Mouse (Mus musculus): Measurements from ENCODE around the gene Eci1. TPM values are rescaled to one million over a fixed set of nuclear protein-coding genes. Genes with fewer than 3 reads are reported as not detected.

The Eci1 gene
- polyA plus RNA-seq, 1 experiment from 2014 or later, result 70.0 TPM

DNA sequence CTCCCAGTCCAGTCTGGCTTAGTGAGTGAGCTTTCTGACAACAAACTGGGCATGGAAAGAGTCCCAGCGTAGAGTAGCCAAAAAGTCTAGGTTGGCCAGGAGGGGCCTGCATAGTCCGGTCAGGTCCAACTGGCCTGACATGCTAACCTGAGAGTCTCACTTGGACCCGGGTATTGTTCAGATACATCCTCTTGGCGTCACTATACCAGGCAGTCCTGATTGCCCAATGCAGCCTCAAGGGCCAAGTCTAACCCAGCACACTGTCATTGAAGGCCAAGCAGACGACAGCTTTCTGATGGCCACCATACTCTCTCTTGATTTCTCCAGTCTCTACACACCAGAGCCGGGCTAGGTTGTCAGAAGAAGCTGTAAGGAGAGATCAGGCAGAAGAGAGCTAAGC lies 49.1 kb downstream of the Eci1 start:
- Histone ChIP-seq H3K27me3 (no peaks in the 10 kb centered on the region), H3K4me1 (peaks cover 36% of the 10 kb centered on the region), H3K4me3 (replicated peaks) (no peak overlapping the region), H3K9me3 (replicated peaks) (no peaks in the 10 kb centered on the region), H3K4me2 (replicated peaks) (no peak overlapping the region), H3K27ac (replicated peaks) (no peak overlapping the region), H3K9ac (no peak overlapping the region), H3K36me3 (peaks cover 40% of the 10 kb centered on the region)
- no peak for ATAC-seq (ENCODE audit: insufficient number of reproducible peaks, low FRiP score, low TSS enrichment, low read depth)
- WGBS, result 91% methylated on average over 6 of the region's 6 CpGs

DNA sequence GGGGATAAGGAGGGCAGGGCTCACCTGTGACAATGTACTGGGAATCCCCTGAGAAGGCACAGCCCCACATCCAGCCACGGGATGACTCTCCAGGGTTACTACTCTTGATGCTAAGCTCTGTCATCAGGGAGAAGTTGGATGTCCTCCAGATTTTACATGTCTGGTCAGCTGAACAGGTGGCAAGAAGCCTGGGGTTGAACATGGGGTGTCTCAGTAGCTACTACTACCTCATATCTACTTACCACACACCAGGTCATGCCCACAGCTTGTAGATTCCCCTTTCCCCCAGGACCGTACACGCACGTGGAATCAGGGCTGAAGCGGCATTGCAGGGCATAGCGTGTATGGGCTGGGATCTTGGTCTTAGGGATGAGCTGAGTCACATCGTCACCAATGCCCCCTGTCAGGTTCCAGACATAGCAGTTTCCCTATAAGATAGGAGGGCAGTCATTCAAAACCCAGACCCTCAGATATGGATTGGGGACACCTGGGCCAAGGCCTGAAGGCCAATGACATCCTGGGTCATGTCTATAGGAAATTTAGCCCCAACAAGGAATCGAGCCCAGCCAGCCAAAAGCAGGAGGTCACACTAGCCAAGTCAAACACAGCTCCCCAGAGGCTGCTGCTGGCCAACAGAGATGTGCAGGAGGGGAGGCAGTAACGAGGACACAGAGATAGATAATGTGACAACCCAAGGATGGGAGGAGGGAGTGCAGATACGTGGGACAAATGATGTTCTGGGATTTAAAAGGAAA lies 49.8 kb downstream of the Eci1 start:
- Histone ChIP-seq H3K36me3 (peaks cover 40% of the 10 kb centered on the region), H3K4me1 (peaks cover 30% of the 10 kb centered on the region), H3K9ac (no peak overlapping the region), H3K4me2 (replicated peaks) (no peak overlapping the region), H3K27ac (replicated peaks) (no peak overlapping the region), H3K9me3 (replicated peaks) (no peaks in the 10 kb centered on the region), H3K4me3 (replicated peaks) (no peak overlapping the region), H3K27me3 (no peaks in the 10 kb centered on the region)
- 90% methylated on average over 10 of the region's 10 CpGs for WGBS
- no peak for ATAC-seq (ENCODE audit: insufficient number of reproducible peaks, low FRiP score, low TSS enrichment, low read depth)

DNA sequence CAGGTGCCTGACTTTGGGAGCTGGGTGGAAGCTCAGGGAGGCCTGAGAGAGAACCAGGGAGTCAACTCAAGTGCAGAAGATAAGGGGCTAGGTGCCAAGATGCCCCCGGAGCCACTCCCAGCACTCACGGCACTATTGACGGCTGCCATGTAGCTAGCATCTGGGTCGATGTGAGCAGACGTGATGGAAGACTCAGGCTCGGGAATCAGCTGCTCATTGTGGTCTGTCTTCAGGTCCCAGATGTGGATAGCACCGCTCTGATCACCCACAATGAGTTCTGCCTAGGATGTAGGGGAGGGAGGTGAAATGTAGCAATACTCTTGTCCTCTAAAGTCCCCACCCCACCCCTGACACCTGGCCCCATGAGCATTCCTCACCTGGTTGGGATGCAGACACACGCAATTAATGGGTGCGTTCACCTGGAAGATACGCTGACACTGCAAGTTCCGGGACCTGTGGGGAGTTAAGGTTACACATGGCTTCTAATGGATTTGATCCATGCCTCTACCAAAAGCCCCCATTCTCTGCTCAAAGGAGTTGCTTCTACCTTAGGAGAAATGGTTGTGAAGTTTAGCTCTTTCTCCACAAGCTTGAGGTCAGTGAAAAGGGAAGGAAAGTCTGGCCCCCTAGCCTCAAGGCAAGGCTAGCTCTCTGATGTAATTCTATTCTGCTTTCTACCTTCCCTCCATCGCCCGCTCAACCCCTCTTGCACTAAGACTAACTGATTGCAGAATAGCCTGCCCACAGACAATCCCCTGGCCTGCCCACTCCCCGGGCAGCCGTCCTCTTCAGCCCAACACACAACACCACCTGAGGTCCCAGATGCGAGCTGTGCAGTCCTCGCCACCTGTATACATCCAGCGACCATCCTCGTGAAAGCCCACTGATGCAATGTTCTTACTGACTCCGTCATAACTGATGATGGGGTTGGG lies 50.9 kb downstream of the Eci1 start:
- Histone ChIP-seq H3K36me3 (peaks cover 40% of the 10 kb centered on the region), H3K4me3 (replicated peaks) (peak overlapping the region; percentile 87; the same call in 1 of the 2 replicates), H3K4me1 (peaks cover 19% of the 10 kb centered on the region), H3K9me3 (replicated peaks) (no peaks in the 10 kb centered on the region), H3K27ac (replicated peaks) (no peak overlapping the region), H3K4me2 (replicated peaks) (no peak overlapping the region), H3K27me3 (no peaks in the 10 kb centered on the region), H3K9ac (no peak overlapping the region; the same call in 1 of the 2 replicates)
- no peak for ATAC-seq (ENCODE audit: insufficient number of reproducible peaks, low FRiP score, low TSS enrichment, low read depth)
- 85% methylated on average over 20 of the region's 20 CpGs for WGBS

DNA sequence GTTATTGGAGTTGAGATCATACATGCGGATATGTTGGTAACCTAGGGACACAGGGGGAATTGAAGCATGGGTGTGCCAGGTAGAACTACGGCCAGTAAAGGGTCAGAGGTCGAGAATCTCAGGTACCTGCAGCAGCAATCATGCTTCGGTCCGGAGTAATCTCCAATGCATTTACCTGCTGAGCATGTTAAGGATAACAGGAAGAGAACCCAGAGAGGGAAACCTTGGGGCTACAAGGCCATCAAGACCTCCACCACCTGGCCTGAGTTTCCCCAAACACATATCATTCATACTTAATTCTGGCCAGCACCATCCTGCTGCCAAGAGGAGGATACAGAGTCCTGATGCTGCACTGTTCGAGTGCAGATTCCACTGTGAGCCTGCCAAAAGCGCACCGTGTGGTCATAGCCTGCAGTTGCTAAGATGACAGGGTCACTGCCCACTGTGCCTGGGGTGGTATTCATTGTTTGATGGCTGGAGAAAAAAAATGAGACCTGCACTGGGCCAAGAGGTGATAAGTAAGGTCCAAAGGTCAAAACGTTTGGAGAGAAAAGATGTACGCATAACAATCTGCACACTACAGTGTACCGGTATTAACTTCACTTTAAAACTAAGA lies 51.7 kb downstream of the Eci1 start:
- ATAC-seq (ENCODE audit: insufficient number of reproducible peaks, low FRiP score, low TSS enrichment, low read depth), result no peak
- no peaks in the 10 kb centered on the region for H3K27me3 ChIP-seq
- peak overlapping the region; percentile 77 for H3K9ac ChIP-seq
- 46% methylated on average over 11 of the region's 11 CpGs for WGBS
- H3K36me3 ChIP-seq, result peaks cover 37% of the 10 kb centered on the region
- H3K27ac ChIP-seq (replicated peaks), result peak overlapping the region; percentile 98; the same call in 1 of the 2 replicates
- H3K9me3 ChIP-seq (replicated peaks), result no peaks in the 10 kb centered on the region
- peak overlapping the region; percentile 87 for H3K4me3 ChIP-seq (replicated peaks)
- H3K4me1 ChIP-seq, result peaks cover 12% of the 10 kb centered on the region
- peak overlapping the region; percentile 61 for H3K4me2 ChIP-seq (replicated peaks)

DNA sequence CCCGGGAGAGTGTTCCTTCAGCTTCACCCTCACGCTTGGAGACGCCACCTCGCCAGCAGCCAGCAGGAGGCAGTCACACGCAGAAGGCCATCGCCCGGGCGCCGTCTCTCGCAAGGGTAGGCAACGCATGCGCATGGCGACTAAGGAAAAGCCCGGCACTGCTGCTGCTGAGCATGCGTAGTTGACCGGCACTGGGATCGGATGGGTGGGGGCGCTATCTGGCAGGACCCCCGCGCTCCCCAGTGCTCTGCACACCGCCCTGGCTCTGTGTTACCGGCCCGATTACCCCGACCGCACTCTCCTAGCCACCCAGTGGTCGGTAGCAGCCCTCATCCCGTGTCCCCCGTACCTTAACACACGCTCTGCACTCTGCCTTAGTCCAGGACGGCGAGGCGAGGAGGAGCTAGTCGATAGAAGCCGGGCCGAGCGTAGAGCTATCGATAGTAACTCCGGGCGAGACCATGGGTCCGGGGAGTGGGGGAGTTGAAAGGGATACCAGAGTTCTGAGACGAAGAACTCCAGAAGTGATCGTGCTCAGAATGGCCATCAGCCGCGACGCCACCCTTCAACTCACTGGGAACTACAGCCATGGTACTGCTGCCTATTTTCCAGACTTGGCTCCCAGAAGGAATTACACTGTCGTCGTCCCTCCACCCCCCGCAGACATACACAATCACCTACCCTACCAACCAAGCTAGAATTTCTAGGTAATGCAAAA lies 52.4 kb downstream of the Eci1 start, which contains the start of gene Mlst8:
Mlst8 (minus strand) TSS at position 416 of the 718 bp plus-strand sequence.
- under 1% methylated on average over 48 of the region's 48 CpGs for WGBS
- Histone ChIP-seq H3K4me2 (replicated peaks) (peak within 1 kb of the TSS; percentile 61), H3K27ac (replicated peaks) (peak within 1 kb of the TSS; percentile 98), H3K9me3 (replicated peaks) (no peaks in the 10 kb centered on the region), H3K4me3 (replicated peaks) (peak within 1 kb of the TSS; percentile 87), H3K27me3 (no peaks in the 10 kb centered on the region), H3K9ac (peak within 1 kb of the TSS; percentile 77), H3K4me1 (peaks cover 12% of the 10 kb centered on the region), H3K36me3 (peaks cover 36% of the 10 kb centered on the region)
- peak; percentile 92 for ATAC-seq (ENCODE audit: insufficient number of reproducible peaks, low FRiP score, low TSS enrichment, low read depth)

DNA sequence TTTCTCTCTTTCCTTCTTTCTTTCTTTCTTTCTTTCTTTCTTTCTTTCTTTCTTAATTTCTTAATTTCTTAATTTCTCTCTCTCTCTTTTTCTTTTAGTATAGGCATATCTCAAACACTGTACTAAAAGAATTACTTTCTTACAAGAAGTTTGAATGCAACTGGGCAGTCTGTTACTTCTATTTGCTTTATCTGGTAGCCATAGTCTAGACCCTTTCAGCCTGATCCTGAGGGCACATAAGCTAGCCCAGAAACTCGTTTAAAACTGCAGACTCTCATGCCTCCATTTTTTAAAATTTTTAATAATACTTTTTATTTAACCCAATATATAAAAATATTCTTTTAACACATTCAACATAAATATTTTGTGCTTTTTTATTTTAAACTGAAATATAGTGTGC lies 53.0 kb downstream of the Eci1 start:
- Histone ChIP-seq H3K9me3 (replicated peaks) (no peaks in the 10 kb centered on the region), H3K36me3 (peaks cover 31% of the 10 kb centered on the region), H3K27ac (replicated peaks) (0 out of 2 replicates have a peak overlapping the region, but pooled peaks have one; percentile 48), H3K27me3 (no peaks in the 10 kb centered on the region), H3K4me1 (peaks cover 12% of the 10 kb centered on the region), H3K9ac (no peak overlapping the region), H3K4me3 (replicated peaks) (peak overlapping the region; percentile 87), H3K4me2 (replicated peaks) (0 out of 2 replicates have a peak overlapping the region, but pooled peaks have one; percentile 61)
- 15% methylated on average over 1 of the region's 1 CpGs for WGBS
- ATAC-seq (ENCODE audit: insufficient number of reproducible peaks, low FRiP score, low TSS enrichment, low read depth), result no peak

DNA sequence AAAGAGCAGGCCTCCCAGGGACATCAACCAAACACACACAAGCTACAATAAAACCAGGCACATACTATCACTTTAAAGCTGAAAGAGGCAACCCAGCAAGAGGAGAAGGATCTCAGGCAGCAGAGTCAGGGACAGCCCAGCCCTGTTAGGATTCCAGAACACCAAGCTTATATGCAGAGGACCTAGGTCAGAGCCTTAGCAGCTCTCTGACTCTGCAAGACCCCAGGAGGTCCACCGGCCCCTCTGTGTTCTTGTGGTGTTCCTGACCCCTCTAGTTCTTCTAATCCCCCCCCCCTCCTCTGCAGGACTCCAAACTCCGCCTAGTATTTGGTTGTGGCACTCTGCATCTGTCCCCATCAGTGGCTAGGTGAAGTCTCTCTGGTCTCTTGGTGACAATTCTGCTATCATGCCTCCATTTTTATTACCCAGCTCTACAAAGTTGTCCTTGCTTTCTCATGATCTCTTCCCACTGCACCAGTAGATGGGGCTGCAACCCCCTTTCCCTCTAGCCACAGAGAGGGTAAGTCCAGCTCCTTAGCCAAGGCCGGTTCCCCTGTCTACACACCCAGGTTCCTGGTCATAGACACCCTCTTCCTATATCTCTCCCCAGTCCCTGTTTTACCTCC lies 53.9 kb downstream of the Eci1 start:
- H3K4me1 ChIP-seq, result peaks cover 13% of the 10 kb centered on the region
- H3K4me3 ChIP-seq (replicated peaks), result no peak overlapping the region
- no peaks in the 10 kb centered on the region for H3K27me3 ChIP-seq
- H3K9me3 ChIP-seq (replicated peaks), result no peaks in the 10 kb centered on the region
- H3K4me2 ChIP-seq (replicated peaks), result no peak overlapping the region
- no peak overlapping the region for H3K9ac ChIP-seq
- 45% methylated on average over 3 of the region's 3 CpGs for WGBS
- ATAC-seq (ENCODE audit: insufficient number of reproducible peaks, low FRiP score, low TSS enrichment, low read depth), result no peak
- H3K36me3 ChIP-seq, result peaks cover 22% of the 10 kb centered on the region
- no peak overlapping the region for H3K27ac ChIP-seq (replicated peaks)

DNA sequence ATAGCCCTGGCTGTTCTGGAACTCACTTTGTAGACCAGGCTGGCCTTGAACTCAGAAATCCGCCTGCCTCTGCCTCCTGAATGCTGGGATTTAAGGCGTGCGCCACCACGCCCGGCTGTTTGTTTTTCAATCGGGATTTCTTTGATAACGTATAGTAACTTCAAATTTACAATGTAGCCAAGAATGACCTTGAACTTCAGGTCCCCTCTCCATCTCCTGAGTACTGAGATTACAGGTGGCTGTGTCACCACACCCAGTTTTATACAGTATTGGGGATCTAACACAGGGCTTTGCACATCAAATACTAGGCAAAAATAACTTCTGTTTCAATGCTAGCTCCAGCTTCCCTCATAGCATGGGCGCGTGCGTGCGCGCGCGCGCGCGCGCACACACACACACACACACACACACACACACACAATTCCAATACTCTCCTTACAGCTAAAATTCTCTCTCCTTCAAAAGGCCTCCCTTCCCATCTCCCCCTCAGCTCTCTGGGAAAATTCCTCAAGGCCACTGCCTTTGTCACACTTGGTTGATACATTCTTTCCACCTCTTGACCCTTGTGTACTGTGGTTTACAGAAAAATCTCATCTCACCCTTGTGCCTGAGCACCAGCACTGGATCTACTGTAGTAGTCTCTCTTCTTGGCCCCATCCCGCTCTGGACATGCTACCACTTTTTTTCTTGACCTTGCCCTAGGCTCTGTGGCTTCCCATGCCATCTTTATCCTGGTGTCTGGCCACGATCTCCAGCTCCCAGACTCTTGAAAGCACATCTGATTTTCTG lies 54.8 kb downstream of the Eci1 start:
- H3K9ac ChIP-seq, result no peak overlapping the region
- peaks cover 17% of the 10 kb centered on the region for H3K4me1 ChIP-seq
- H3K36me3 ChIP-seq, result peaks cover 13% of the 10 kb centered on the region
- no peaks in the 10 kb centered on the region for H3K9me3 ChIP-seq (replicated peaks)
- WGBS, result 93% methylated on average over 20 of the region's 20 CpGs
- H3K4me3 ChIP-seq (replicated peaks), result no peak overlapping the region
- ATAC-seq (ENCODE audit: insufficient number of reproducible peaks, low FRiP score, low TSS enrichment, low read depth), result no peak
- no peak overlapping the region for H3K27ac ChIP-seq (replicated peaks)
- H3K27me3 ChIP-seq, result no peaks in the 10 kb centered on the region
- H3K4me2 ChIP-seq (replicated peaks), result no peak overlapping the region

DNA sequence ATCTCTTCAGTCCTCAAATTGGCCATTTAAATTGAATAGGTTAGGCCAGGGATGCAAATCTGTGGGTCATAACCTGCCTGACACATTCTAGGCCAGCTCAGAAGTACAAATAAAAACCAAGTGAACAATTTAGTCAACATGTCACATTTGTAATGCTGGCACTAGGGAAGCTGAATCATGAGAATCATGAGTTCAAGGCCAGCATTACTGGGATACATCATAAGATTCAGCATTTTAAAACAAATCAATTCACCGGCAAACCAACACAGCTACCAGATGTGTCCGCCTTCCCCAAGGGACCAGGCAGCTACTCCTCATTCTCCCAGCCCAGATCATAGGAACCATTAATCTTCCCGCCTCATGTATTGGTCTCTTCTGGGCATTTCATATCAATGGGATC lies 57.1 kb downstream of the Eci1 start:
- H3K9me3 ChIP-seq (replicated peaks), result no peaks in the 10 kb centered on the region
- ATAC-seq (ENCODE audit: insufficient number of reproducible peaks, low FRiP score, low TSS enrichment, low read depth), result no peak
- no peak overlapping the region for H3K9ac ChIP-seq
- H3K4me1 ChIP-seq, result peaks cover 13% of the 10 kb centered on the region
- no peak overlapping the region for H3K4me3 ChIP-seq (replicated peaks)
- 77% methylated on average over 3 of the region's 3 CpGs for WGBS
- no peak overlapping the region for H3K4me2 ChIP-seq (replicated peaks)
- peaks cover 9% of the 10 kb centered on the region for H3K27me3 ChIP-seq
- no peaks in the 10 kb centered on the region for H3K36me3 ChIP-seq
- H3K27ac ChIP-seq (replicated peaks), result no peak overlapping the region

Data from embryonic facial prominence, embryonic 15.5 days (tissue).